Mouse (Mus musculus) lung, postnatal 4 days (tissue): ENCODE measurements at regions not wholly inside any gene's neighbourhood (a gene's known extent, or its start where the extent isn't known, plus 50 kb on each side); places are given as distances from the start of the nearest gene placed in this dataset.
"Not testable (repeated sequence)": the region's sequence is repeated elsewhere in the genome, so short reads cannot be mapped to it uniquely, and the experiment has no call there.

Experiments used
- DNase-seq, 2 experiments: peaks; one replicate each; pipeline ENCODE4 v3.0.0; 2021

DNA sequence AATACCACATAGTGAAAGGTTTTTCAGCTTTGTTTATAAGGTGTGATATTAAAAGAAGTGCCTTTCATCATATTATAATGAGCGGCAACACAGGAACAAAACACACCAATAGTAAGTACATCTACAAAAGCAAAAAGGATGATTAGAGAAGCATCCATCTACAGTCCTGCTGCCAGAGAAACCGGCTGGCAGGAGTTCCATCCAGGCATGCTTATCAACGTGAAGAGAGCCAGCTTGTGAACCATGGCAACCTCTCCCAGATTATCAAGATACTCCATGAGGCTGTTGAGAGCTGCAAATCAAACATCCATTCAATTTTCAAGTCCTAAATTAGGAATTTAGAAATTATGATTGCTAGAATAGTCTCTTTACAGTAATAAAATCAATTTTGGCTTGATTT is 590.1 kb downstream of the Kctd12 start:
- DNase-seq, result no peak

DNA sequence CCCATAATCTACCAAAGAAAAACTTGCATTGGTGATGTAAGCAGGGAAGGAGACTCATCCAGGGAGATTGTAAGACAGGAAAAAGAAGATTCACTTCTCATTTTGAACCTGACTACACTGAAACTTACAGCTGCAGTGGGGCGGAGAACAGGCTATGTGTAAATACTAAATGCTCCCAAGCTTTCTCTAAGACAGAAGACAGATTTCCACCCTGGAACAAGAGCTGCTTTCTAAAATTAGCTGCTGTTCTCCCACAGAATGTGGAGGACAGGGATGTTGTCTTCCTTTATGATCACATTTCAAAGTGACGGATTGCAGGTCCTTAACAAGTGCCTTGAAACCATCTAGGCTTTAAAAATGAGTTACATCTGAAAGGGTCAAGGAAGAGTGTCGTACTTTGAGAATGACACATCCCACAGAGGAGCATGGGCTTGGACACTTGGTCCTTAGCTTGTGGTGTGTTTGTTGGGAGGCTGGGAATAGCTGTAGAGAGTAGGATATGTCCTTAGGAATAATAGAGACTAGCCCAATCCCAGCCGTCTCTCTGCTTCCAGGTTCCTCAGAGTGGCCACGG is 609.4 kb downstream of the Kctd12 start:
- DNase-seq, result no peak

DNA sequence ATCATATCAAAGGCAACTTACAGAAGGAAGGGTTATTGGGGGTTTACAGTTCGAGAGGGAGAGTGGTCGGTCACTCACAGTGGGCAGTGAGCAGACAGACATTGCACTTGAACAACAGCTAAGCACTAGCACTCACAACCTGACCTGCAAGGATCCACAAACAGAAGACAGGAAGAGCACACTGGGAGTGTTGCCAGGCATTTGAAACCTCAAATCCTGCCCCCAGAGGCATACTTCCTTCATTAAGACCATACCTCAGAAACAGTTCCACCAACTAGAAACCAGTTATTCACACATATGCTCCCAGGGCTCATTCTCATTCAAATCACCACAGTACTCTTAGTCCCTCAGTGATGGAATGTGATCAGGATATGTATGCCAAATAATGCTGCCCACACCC is 620.8 kb downstream of the Kctd12 start:
- no peak for DNase-seq

DNA sequence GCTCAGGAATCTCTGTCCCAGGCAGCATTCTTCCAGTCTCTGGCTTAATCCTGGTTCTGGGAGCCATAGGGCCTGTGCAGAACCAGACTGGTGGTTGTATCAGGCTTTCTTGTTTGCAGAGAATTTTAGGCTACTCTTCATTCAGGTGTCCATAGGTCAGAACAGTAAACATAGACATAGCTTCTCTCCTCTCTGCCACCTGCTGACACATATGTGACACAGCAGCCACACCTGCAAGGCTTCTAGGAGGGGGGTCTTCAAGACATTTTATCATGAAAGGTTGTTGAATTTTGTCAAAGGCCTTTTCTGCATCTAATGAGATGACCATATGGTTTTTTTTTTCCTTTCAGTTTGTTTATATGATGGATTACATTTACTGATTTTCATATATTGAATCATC is 599.7 kb downstream of the Lmo7 start:
- DNase-seq, result no peak

DNA sequence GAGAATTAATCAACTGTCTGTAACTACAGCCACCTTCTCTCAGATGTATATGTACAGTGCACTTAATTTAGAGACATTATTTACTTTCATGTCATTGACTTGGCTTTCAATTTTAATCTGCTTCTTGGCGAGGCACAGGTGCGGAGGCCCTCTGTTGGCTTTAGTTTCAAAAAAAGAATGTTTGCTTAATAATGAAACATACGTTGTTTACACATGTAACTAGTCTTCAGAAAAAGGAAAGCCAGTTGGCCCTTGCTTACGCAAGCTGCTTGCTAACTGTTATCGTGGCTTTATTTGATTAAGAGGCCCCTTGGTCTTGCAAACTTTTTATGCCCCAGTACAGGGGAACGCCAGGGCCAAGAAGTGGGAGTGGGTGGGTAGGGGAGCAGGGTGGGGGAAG is 576.6 kb downstream of the Lmo7 start:
- no peak for DNase-seq

DNA sequence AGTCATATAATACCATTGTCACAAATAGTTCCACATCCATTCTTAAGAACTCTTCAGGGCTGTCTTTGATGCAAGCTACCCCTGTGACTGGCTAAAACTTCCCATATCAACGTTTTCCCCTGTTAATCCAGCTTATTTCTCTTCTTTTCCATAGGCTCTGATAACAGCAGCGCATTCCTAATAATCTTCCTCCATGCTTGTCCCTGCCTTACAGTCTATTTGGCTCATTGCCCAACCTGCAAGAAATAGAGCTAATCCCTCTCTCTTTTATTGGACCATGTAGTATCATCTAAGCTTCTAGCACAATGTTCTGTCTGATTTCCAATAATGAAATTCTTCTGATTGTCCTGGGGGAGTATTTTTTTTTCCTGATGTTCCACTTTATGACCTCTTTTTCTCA is 573.1 kb downstream of the Lmo7 start:
- no peak for DNase-seq

DNA sequence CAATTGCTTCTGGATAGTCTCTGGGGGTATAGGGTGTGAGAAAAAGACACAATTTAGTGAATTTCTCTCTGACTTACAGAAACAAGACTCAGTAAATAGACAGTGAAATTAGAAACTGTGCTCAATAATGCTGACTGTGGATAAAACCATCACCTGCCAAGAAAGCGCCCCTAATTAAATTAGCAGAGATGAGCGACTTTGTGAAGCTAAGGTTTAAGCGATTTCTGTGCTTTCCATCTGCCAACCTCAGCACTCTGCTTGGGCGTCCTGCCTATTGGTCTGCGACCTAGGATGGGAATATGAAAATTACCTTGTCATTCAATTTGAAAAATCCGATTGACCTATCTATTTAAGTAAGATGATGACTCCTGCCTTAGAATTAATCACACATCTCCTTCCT is 570.5 kb downstream of the Lmo7 start:
- no peak for DNase-seq

DNA sequence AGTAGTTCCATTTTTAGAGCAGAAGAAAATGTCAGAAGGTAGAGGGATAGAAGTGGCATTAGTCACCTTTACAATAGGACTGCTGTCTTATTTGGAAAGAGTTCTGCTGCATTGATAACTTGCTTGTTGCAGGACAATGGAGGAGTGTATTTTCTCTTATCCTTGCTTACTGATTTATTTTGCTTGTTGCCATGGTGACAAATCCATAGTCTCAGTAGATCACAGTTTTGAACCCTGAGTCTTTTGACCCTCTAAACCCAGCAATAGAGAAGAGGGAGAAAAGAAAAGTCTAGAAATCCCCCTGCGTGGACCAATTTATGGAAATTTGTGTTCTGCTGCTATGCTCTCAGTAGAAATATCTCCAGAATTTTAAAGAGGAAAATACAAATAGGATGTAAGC is 561.6 kb downstream of the Lmo7 start:
- no peak for DNase-seq

DNA sequence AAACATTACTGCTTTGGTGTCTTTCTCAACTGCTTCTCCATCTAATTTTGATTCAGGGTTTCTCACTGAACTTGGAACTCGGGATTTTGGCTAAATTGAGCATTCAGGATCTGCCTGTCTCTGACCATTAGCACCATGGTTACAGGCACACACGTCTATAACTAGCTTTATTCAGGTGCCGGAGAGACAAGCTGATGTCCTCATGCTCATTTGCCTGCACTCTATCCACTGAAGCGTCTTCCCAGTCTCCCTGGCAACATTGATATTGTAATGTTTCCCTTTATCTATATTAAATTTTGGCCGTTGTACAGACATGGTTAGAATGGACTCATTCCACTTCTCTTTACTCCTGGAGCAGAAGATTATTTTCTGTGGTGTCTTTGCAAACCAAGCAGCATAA is 520.3 kb downstream of the Lmo7 start:
- DNase-seq, result no peak

DNA sequence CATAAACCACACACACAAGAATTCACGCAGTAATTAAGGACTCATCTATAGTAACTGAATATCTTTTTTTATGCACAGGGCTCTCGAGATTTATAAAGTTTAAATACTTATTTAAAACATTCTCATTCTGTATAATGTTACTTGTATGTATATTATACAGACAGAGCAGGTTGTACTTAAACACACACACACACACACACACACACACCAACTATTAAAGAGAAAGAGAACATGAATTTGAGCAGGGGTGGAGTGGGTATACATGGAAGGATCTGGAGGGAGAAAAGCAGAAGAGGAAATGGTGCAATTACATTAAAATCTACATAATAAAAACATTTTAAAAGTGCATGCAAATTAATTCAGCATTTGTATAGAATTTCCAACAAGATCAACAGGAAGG is 518.8 kb downstream of the Lmo7 start:
- DNase-seq, result no peak

DNA sequence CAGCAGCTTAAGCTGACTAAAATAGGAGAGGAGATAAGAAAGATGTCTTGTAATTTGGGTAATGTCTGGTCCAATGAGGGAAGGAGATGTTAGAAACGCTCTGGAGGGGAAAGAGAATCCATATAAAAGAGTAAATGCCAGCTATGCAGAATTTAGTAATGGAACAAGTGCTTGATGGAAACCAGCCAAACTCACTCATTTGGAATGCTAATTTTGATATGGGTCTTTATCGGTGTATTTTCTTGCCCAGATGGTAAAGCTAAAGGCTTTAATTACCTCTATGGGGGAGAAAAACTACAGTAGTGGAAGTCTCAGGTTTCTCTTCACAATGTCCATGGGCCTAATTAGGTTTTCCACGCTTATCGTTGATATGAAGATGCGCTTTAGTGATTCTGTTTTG is 518.3 kb downstream of the Lmo7 start:
- no peak for DNase-seq

DNA sequence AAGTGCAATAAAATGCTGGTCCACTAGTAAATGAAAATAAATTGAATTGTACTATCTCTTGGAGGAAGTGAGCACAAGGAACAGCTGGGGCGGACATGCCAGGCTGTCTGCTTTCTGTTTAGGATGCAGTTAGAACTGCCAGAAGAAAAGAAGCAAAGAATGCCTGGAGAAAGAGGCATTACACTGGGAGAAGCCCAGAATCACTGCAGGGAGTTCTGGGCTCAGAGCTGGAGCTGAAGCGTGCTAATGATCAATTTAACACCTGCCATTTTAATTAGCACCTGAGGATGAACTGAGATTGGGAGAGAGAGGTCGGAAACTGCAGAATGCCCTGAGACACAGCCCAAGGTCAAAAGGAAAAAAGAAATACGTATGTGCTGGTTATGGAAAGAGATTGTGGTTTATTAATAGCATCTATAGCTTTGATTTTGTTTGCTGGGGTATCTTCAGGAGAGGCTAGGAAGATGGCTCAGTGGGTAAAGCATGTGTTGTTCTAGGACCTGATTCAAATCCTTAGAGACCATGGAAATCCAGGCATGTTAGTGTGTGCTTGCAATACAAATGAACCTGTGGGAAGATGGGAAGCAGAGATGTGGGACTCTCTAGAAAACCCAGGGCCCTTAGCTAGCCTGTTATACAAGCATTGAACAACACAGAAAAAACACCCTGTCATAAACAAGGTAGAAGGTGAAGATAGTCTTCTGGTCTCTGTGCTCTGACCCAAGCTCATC is 514.2 kb downstream of the Lmo7 start:
- no peak for DNase-seq

DNA sequence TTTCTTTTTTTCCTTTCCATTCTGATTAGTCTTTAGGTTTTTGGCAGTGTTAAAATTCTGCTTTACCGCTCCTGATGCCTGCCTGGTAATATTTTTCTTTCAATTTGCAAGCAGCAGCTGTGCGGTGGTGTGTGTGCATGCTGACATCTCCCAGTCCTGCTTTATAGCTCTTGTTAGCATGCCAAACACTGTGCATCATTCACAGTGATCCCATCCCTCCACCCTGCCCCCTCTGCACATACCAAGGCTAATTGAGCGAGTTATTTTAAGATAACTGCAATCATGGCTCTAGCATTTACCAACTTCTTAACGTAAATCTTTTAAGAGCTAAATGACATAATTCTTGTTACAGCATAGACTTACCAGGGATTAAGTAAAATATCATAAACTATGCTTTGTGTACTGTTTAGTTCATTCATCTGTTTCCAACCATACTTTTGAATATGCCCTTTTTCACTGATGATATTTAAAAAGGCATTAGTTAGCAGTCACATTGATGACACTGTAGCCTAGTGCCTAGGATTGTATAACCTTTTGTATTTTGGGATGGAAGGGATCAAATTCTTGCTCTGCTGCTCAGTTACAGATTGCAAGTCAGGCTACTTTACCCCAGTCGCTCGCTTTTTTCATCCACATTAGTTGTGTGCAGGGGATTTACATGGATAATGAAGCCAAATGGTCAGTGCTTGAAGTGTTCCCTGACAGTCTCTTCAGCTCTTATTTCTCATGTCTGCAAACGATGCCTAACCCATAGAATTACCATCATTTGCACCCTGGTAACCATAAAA is 487.0 kb downstream of the Lmo7 start:
- DNase-seq, result peak in 1 of 2 experiments; percentile 22

DNA sequence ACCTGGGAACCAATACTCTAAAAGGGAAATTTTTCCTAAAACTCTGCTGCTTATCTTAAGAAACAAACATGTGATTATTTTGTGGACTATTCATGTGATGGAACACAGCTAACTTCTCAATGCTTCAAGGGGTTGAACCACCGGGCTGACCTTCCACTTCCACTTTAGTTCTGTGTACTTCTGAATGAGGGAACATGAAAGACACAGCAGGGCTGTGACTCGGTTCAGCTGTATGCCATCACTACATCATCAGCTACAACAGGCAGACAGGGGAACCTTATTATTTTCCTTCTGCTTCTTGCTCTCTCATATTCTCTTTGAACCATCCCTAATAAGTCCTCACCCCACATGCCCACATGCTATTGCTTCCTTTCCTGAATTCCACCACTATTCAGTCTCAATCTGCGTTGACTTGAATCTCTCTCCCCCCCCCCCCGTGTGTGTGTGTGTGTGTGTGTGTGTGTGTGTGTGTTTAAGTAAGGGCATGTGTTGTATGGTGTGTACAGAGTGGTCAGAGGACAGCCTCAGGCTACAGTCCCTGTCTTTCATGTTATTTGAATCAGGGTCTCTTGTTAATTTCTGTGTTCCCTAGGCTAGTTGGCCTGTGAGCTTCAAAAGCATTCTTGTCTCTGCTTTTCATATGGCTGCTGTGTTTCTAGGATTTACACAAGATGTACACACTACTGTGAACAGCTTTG is 485.7 kb downstream of the Lmo7 start:
- DNase-seq, result no peak

DNA sequence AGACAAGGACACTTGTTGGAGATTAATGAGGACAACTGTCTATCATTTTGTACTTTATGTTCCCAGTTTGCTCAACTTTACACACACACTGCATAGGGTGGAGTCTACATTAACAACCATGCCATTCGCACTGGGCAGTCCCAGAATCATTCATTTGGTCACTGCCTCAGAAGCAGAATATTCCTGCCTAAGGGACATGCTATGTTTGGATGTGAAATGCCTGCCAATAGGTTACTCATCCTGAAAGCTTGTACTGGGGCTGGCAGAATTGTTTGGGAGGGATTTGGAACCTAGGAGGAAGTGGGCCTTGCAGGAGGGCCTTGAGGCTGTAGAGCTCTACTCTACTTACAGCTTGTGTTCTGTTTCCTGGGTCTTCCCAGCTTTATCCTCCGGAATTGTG is 482.3 kb downstream of the Lmo7 start:
- no peak for DNase-seq

DNA sequence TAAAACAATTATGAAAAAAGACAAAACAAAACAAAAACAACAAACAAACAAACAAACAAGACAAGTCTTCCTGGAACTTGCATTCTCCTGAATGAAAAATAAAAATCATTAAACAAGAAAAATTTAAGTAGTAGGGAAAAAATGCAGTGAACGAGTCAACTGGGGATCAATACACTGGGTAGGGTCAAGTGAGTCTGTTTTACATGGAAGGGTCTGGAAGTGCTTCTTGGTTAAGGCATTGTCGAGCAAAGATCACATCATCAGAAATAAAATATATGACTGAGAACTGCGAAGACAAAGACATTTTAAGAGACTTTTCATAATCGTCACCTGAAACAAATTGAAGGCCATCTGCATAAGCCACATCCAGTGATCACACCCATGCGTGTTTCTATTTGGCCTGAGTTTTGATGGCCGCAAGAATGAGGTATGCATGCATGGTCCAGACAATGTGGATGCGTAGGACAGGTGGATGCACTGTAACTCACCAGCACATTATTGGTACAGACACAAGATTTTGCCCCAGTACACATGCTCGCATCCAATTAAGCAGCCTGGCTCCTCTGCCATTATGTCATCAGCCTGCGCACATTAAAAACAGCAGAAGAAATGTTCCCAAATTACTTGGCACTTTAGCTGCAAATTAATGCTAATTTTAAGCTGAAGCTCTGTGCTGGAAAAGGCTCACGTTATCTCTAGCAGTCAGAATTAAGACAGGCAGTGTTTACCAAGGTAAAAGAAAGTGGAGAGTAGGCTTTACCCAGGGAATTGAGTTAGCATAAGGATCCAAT is 475.3 kb downstream of the Lmo7 start:
- DNase-seq, result no peak

DNA sequence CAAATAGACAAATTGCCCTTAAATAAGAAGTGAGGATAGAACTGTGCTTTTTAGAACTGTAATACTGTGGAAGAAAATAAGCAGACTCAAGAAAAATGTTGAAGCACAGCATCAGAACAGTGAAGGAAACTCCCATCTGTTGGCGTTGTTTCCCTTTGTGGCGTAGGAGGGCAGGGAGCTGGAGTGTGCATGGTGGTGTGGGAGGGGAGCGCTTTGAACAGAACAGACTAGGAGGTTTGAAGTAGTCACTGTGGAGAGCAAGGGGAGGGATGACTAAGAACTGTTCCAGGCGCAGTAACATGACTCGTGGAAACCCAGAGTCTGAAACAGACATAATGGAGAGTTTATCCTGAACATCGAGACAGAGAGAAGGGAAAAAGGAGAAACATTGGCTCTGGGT is 469.7 kb downstream of the Lmo7 start:
- no peak for DNase-seq

DNA sequence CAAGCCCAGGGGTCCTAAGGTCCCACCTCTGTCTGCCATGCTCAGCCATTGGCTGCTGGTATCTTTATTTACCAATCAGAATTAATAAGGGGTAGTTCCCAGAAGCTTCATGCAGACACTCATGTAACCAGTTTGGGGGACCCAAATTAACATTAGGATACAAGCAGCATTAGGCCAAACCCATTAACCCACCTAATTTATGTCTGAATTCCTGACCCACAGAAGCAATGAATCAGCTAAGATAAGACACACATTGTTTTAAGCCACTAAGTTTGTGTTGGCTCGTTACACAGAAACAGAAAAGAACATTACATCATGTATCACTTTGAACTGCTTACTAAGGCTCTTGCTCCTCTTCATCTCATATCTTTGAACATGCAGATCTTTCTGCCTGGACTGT is 461.0 kb downstream of the Lmo7 start:
- DNase-seq, result no peak

DNA sequence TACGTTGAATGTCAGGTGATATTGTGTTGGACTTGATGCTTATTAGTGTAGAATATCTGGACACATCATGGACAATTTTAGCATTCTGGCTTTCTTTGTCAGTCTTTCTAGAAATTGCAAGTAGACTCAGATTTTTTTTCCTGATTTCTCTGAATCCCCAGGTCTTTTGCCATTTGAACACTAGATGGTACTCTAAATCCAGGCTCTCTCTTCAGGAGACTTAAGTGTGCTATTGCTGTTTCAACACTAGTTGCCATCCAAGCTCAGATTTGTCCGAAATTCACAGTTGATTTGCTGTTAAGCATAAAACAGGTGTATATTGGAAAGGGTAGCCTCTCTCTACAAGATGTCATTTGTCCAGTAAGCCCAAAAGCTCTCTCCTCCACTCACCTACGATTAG is 451.5 kb downstream of the Lmo7 start:
- DNase-seq, result no peak

DNA sequence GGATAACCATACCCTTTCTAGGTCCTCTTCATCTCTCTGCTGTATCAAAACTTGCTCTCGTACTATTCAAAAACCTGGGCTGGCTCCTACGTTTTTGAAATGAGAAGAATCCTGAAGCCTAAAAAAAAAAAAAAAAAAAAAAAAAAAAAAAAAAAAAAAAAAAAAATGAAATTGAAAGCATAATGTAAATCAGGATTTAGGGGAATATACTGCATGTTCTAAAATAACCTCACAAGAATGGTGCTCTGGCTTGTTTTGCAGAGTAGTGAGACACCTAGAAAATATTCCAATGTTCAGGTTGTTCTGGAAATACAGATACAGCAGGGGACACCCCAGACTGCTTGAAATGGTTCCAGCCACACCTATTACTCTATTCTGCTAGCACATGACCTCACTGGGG is 442.0 kb downstream of the Lmo7 start:
- no peak for DNase-seq

DNA sequence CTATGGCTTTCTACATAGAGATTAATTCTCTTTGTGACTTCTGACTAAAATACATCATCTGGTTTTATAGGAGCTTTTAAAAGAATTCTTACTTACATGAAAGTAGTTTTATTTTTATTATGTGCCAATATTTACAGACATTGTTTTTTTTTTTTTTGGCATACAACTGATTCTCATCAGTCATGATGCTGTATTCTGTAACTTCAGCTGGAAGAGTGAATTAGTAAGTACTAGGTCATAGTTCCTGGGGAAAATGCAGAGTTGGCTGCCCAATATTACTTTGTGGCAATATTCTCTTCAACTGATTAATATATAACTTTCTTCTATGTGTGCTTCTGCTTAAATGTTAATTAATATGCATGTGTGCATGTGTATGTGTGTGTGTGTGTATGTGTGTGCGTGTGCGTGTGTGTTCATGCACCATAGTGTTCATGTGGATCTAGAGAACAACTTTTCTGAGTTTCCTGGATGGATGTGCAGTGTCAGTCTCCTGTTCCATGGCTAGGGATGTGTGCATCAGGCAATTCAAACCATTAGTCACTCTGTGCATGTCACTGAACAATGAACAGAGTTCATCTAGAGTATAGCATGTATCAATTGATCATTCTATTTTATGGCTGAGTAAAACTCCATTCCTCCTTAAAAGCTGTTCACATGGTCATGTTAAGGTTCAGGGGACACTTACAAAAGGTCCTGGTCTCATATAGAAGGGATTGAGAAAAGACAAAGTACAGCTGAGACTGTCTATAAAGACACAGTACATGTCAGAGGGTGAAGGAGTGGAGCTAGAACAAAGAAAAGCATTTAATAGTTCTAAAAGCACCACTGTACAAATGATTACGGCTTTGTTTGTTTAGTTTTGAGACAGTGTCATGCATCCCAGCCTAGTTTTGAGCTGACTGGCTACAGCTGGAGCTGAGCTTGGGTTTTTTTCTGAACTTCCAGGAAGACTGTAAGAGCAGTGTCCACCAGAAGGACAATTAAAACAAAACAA is 431.8 kb downstream of the Lmo7 start:
- DNase-seq, result no peak

DNA sequence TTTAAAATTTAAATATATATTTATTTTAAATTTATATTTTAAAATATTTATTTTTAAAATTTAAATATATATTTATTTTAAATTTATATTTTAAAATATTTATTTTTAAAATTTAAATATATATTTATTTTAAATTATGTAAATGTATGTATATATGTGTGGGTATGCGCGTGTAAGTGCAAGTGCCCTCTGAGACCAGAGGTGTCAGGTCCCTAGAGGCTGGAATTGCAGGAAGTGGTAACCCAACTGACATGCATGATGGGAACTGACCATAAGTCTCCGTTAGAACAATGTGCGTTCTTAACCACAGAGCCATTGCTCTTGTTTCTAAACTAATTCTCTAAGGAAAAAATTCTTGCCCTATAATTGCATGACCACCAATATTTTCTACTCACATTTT is 420.7 kb downstream of the Lmo7 start:
- not testable (repeated sequence) for DNase-seq
